Mouse (Mus musculus): ENCODE results near the gene Brix1. TPM values are rescaled to one million over a fixed set of nuclear protein-coding genes. Genes with fewer than 3 reads are reported as not detected.

Brix1 gene
- total RNA-seq, 2 experiments from 2014 or later, result 16.5 to 16.7 TPM

- peak; percentile 15; the same call in 1 of the 2 replicates for TF ChIP-seq CTCF (IDR thresholded peaks at IDR 0.05)
- Histone ChIP-seq H3K27ac (no peak overlapping the region), H3K4me3 (no peak overlapping the region)
- no peak for DNase-seq
- intact Hi-C loops (cut with DNase I), result no loop called here
Observed at GRCm38 (mm10) chr15:10439963-10440362, 45.8 kb downstream of the Brix1 start.

- no peak for TF ChIP-seq CTCF (IDR thresholded peaks at IDR 0.05)
- no peak for DNase-seq
- intact Hi-C loops (cut with DNase I), result no loop called here
- Histone ChIP-seq H3K27ac (no peak overlapping the region), H3K4me3 (no peak overlapping the region)
Observed at GRCm38 (mm10) chr15:10436893-10437292, 48.9 kb downstream of the Brix1 start.

GRCm38 (mm10) chr15:10426545-10427266, 59.0 kb downstream of the Brix1 start:
- Histone ChIP-seq H3K4me3 (no peak overlapping the region), H3K27ac (no peak overlapping the region)
- TF ChIP-seq CTCF (IDR thresholded peaks at IDR 0.05), result no peak
- DNase-seq, result no peak
- intact Hi-C loops (cut with DNase I), result no loop called here

GRCm38 (mm10) chr15:10426124-10426523, 59.6 kb downstream of the Brix1 start:
- no peak overlapping the region for H3K27ac ChIP-seq
- no peak overlapping the region for H3K4me3 ChIP-seq
- no peak for DNase-seq
- intact Hi-C loops (cut with DNase I), result no loop called here
- TF ChIP-seq CTCF (IDR thresholded peaks at IDR 0.05), result no peak

Other genes with a start within 250 kb of the Brix1 start
- gene Gm21973, start 160.6 kb downstream of the Brix1 start, total RNA-seq (2021), result not detected
- not detected for gene Agxt2, start 127.4 kb downstream of the Brix1 start, total RNA-seq (2021)
- 10 to 100 TPM; 74.4 to 77.5 TPM for gene Dnajc21, start 15.4 kb downstream of the Brix1 start, total RNA-seq (2021)
- 1 to 10 TPM; 4.6 to 7.0 TPM for gene Rad1, start 71 bp upstream of the Brix1 start, total RNA-seq (2021)
- not detected for gene Ttc23l, start 72.7 kb upstream of the Brix1 start, total RNA-seq (2021)
- gene Rai14, start 228.7 kb upstream of the Brix1 start, total RNA-seq (2021), result 1 to 10 TPM; 3.6 to 4.0 TPM